Mouse (Mus musculus): ENCODE measurements around the gene Unc5cl. TPM values are rescaled to one million over a fixed set of nuclear protein-coding genes. Genes with fewer than 3 reads are reported as not detected.

Unc5cl gene
- polyA plus RNA-seq, 1 experiment from 2014 or later = 0.33 TPM

DNA sequence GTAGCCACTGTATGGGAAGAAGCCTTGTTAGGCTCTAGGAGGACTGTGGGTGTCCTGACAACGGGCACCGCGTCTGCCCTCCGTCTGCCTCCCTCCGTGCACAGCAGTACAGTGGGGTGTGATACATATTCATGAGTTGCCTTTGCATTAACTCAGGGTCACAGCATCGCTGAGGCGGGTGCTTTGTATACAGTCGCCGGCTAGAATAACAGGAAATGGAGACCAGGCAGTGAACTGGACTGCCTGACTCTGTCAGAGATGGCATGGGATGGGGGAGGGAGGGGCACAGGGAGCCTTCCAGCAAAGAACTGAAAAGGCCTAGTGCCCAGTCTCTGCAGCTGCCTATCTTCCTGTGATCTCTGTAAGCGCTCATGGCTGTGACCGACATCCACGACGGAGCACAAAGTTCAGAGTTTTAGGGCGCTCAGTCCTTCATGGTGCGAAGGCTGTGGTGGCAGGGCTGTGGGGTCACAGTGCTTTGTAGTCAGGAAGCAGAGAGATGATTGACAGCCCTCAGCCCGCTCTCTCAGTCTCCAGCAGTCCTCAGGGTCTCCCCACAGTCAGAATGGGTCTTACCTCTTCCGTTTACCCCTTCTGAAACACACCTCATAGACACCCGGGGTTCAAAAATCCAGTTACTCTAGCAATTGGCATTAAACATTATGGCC lies 58.0 kb downstream of the Unc5cl start:
- Histone ChIP-seq H3K9ac (no peak overlapping the region), H3K4me3 (no peak overlapping the region), H3K36me3 (no peaks in the 10 kb centered on the region), H3K4me2 (no peak overlapping the region), H3K27ac (no peak overlapping the region), H3K4me1 (replicated peaks) (no peaks in the 10 kb centered on the region), H3K27me3 (no peaks in the 10 kb centered on the region), H3K9me3 (replicated peaks) (no peaks in the 10 kb centered on the region)
- 39% methylated on average over 18 of the region's 18 CpGs for WGBS
- peak; percentile 22; the same call in 1 of the 2 replicates for ATAC-seq (replicated peaks; ENCODE audit: insufficient number of reproducible peaks, insufficient read depth, low FRiP score, low read depth)

DNA sequence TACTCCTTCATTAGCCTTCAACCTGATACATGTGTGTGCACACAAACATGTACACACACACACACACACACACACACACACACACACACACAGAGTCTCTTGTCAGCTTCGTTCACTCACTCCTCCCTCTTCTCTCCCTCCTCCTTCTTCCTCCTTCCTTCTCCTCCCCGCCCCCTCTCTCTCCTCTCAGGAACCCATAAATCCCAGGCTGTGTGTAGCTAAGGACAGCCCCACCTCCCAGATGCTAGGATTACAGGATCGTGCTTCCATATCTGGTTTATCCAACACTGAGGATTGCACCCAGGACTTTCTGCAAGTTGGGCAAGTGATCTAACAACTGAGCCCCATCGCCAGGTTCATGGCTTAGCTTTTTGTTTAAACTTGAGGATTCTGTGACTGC lies 59.9 kb downstream of the Unc5cl start:
- no peak overlapping the region for H3K9ac ChIP-seq
- ATAC-seq (replicated peaks; ENCODE audit: insufficient number of reproducible peaks, insufficient read depth, low FRiP score, low read depth) = no peak
- H3K4me1 ChIP-seq (replicated peaks) = no peaks in the 10 kb centered on the region
- H3K27ac ChIP-seq = no peak overlapping the region
- no peaks in the 10 kb centered on the region for H3K9me3 ChIP-seq (replicated peaks)
- no peak overlapping the region for H3K4me2 ChIP-seq
- 45% methylated on average over 4 of the region's 4 CpGs for WGBS
- no peaks in the 10 kb centered on the region for H3K27me3 ChIP-seq
- no peaks in the 10 kb centered on the region for H3K36me3 ChIP-seq
- no peak overlapping the region for H3K4me3 ChIP-seq

DNA sequence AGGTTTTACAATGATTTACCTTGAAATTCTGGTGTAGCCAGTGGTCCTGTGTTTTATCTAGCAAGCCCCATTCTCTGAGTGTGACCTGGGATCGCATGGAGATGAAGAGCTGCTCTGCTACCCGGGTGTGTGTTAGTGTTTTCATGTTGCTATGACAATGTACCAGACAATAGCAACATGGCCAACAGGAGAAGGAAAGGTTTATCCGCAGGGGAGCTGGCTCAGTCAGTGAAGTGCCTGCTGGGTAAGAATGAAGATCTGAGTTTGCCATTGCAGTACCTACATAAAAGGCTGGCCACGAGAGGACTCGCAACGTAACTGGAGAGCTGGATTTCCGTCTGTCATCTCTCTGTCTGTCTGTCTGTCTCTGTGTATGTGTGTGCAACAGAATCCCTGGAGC lies 64.3 kb downstream of the Unc5cl start:
- H3K27ac ChIP-seq = no peak overlapping the region
- 73% methylated on average over 7 of the region's 7 CpGs for WGBS
- H3K36me3 ChIP-seq = no peaks in the 10 kb centered on the region
- no peak overlapping the region for H3K4me2 ChIP-seq
- H3K4me1 ChIP-seq (replicated peaks) = no peaks in the 10 kb centered on the region
- H3K4me3 ChIP-seq = no peak overlapping the region
- no peaks in the 10 kb centered on the region for H3K9me3 ChIP-seq (replicated peaks)
- H3K9ac ChIP-seq = no peak overlapping the region
- no peaks in the 10 kb centered on the region for H3K27me3 ChIP-seq
- ATAC-seq (replicated peaks; ENCODE audit: insufficient number of reproducible peaks, insufficient read depth, low FRiP score, low read depth) = no peak

DNA sequence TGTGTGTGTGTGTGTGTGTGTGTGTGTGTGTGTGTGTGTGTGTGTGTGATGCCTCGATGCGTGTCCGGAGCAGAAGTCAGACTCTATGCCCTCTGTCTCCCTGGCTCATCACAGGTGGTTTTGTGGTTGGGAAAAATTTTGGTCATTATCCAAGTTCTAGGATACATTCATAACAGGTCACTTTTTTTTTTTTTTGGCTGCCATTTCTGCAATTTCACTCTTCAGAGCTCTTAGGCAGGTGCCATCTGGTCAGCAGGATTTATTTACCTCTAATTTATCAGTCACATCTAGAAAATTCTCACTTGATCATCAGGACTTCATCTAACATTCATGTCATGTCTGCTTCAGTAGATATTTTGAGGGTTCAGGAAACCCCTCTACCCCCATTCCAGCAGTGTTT lies 65.7 kb downstream of the Unc5cl start:
- Histone ChIP-seq H3K27me3 (no peaks in the 10 kb centered on the region), H3K27ac (no peak overlapping the region), H3K4me1 (replicated peaks) (no peaks in the 10 kb centered on the region), H3K36me3 (no peaks in the 10 kb centered on the region), H3K4me2 (no peak overlapping the region), H3K9ac (no peak overlapping the region), H3K4me3 (no peak overlapping the region), H3K9me3 (replicated peaks) (no peaks in the 10 kb centered on the region)
- 81% methylated on average over 3 of the region's 3 CpGs for WGBS
- no peak for ATAC-seq (replicated peaks; ENCODE audit: insufficient number of reproducible peaks, insufficient read depth, low FRiP score, low read depth)

DNA sequence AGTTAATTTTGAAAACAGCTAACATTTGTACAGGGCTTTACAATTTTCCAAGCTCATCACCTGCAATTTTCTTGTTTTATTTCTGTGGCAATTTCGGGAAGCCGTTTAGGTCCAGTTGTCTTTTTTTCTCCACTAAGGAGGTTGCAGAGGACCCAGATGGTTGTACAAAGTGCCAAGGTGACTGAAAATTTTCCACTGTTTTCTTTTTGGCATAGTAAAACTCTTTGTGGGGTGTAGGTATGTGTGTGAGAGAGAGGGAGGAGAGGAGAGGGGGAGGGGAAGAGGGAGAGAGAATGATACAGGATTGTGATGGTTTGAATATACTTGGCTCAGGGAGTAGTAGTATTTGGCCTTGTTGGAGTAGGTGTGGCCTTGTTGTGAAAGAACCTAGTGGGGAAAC lies 68.4 kb downstream of the Unc5cl start:
- H3K4me2 ChIP-seq = no peak overlapping the region
- 86% methylated on average over 2 of the region's 2 CpGs for WGBS
- H3K9ac ChIP-seq = no peak overlapping the region
- no peaks in the 10 kb centered on the region for H3K27me3 ChIP-seq
- H3K4me3 ChIP-seq = no peak overlapping the region
- H3K27ac ChIP-seq = no peak overlapping the region
- no peaks in the 10 kb centered on the region for H3K4me1 ChIP-seq (replicated peaks)
- H3K9me3 ChIP-seq (replicated peaks) = no peaks in the 10 kb centered on the region
- H3K36me3 ChIP-seq = no peaks in the 10 kb centered on the region
- no peak for ATAC-seq (replicated peaks; ENCODE audit: insufficient number of reproducible peaks, insufficient read depth, low FRiP score, low read depth)

DNA sequence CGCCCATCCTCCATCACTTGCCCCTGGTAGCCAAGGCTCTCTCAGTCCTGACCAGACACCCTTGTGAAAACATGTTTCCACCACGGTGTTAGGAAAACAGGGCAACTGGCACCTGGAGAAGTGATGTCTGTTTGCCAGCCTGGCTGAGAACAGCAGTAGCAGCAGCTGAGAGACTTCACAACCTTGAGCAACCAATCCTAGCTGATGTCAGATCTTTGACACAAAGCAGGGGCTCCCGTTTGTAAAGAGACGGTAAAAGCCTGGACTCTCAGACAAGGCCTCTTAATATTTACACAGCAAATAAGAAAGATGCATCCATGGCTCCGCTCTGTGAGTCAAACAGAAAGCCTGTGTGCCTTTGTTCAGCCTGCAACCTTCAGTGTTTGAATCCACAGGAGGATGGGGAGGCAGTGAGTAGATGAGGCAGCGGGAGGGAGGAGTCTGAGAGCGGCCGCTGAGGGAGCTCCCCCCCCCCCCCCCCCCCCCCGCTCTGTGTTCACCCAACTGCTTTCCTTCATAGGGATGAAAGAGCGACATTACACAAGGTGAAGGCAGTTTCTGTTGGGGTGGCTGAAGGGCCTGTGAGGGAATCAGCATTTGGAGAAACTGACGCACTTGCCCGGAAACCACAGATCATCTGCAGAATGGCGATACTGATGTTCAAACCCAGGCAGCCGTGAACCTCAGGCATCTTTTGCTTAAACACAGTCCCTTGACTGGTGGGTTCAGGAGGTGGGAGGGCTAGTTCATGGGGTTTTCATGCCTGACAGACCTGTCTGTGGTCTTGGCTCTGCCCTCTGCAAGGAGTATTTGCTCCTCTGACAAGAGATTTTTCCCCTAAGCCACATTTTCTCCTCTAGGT lies 79.4 kb downstream of the Unc5cl start:
- Histone ChIP-seq H3K4me1 (replicated peaks) (no peaks in the 10 kb centered on the region), H3K27me3 (no peaks in the 10 kb centered on the region), H3K4me2 (no peak overlapping the region), H3K27ac (no peak overlapping the region), H3K9me3 (replicated peaks) (no peaks in the 10 kb centered on the region), H3K9ac (no peak overlapping the region), H3K36me3 (no peaks in the 10 kb centered on the region), H3K4me3 (no peak overlapping the region)
- no peak for ATAC-seq (replicated peaks; ENCODE audit: insufficient number of reproducible peaks, insufficient read depth, low FRiP score, low read depth)
- WGBS = 38% methylated on average over 12 of the region's 14 CpGs

DNA sequence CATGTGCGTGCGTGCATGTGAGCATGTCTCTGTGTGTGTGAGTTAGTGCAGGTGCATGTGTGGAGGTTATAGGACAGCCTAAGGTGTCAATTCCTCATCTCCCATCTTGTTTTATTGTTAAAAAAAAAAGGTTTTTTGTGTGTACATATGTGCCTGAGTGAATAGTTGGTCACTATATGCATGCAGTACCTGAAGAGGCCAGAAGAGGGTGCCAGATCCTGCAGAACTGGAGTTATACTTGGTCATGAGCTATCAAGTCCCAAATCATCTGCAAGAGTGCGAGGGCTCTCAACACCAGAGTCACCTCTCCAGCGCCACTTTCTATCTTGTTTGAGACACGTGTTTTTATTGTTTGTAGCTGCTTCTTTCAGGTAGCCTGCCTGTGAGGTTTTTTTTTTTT lies 83.6 kb downstream of the Unc5cl start:
- 76% methylated on average over 5 of the region's 5 CpGs for WGBS
- Histone ChIP-seq H3K27ac (no peak overlapping the region), H3K4me3 (no peak overlapping the region), H3K9ac (no peak overlapping the region), H3K27me3 (no peaks in the 10 kb centered on the region), H3K9me3 (replicated peaks) (no peaks in the 10 kb centered on the region), H3K36me3 (no peaks in the 10 kb centered on the region), H3K4me1 (replicated peaks) (no peaks in the 10 kb centered on the region), H3K4me2 (no peak overlapping the region)
- no peak for ATAC-seq (replicated peaks; ENCODE audit: insufficient number of reproducible peaks, insufficient read depth, low FRiP score, low read depth)

DNA sequence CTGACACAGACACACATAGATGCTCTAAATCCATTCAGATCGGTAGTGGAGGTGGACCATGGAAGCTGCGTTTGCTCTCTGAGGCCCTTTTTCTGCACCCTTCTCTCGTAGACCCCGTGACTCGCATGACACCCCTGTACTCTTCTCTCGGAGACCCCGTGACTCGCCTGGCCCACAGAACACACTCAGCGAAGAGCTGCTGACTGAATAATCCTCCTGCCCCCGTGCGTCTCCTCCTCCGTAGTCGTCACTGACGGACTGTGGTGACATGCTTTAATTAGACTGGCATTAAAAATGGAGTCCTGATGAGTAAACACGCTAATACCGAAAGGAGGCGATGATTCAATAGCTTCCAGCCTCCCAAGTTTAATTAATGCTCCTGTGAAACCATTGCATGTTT lies 84.6 kb downstream of the Unc5cl start:
- no peak for ATAC-seq (replicated peaks; ENCODE audit: insufficient number of reproducible peaks, insufficient read depth, low FRiP score, low read depth)
- H3K27me3 ChIP-seq = no peaks in the 10 kb centered on the region
- H3K27ac ChIP-seq = no peak overlapping the region
- no peaks in the 10 kb centered on the region for H3K4me1 ChIP-seq (replicated peaks)
- no peak overlapping the region for H3K4me3 ChIP-seq
- no peak overlapping the region for H3K4me2 ChIP-seq
- H3K36me3 ChIP-seq = no peaks in the 10 kb centered on the region
- no peaks in the 10 kb centered on the region for H3K9me3 ChIP-seq (replicated peaks)
- no peak overlapping the region for H3K9ac ChIP-seq
- WGBS = 87% methylated on average over 17 of the region's 17 CpGs

DNA sequence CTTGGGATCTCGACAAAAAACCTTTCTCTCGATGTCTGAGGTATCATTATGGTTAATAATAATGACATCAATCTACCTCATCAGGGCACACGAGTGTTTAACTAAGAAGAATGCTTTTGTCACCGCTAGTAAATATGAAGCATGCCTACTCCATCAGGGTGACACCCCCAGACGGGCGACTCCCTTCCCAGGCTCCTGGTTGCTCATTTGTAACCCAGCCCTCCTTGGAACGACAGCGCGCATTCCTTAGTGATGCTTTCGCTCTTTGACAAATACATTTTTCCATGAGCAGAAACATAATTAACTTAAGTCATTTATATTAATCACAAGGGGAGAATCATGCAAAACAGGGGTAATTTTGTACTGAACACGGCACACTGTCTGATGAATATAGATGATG lies 88.0 kb downstream of the Unc5cl start:
- ATAC-seq (replicated peaks; ENCODE audit: insufficient number of reproducible peaks, insufficient read depth, low FRiP score, low read depth) = no peak
- Histone ChIP-seq H3K27ac (no peak overlapping the region), H3K4me1 (replicated peaks) (no peaks in the 10 kb centered on the region), H3K9me3 (replicated peaks) (no peaks in the 10 kb centered on the region), H3K4me2 (no peak overlapping the region), H3K36me3 (no peaks in the 10 kb centered on the region), H3K9ac (no peak overlapping the region), H3K4me3 (no peak overlapping the region), H3K27me3 (no peaks in the 10 kb centered on the region)
- WGBS = 68% methylated on average over 11 of the region's 11 CpGs

DNA sequence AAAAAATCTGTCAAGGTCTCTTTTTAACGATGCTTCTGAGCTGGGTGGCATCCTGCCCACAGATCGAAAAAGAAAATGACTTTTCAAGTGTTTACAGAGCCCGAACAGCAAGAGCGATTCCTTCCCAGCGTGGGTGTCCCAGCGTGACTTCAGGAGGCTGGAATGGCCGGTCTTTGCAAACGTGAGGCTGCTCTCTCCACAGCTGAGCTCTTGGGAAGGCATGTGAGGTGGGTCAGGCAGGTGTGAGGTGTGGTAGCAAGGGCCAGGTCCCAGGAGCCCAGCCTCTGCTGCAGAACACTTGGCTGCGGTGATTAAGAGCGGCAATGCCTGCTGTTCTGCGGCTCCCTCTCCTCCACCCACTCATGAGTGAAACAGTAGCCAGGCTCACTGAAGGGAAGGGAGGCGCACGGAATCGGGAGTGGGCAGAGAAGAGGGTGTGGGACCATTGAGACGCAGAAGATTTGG lies 88.6 kb downstream of the Unc5cl start:
- no peak for ATAC-seq (replicated peaks; ENCODE audit: insufficient number of reproducible peaks, insufficient read depth, low FRiP score, low read depth)
- H3K4me2 ChIP-seq = no peak overlapping the region

DNA sequence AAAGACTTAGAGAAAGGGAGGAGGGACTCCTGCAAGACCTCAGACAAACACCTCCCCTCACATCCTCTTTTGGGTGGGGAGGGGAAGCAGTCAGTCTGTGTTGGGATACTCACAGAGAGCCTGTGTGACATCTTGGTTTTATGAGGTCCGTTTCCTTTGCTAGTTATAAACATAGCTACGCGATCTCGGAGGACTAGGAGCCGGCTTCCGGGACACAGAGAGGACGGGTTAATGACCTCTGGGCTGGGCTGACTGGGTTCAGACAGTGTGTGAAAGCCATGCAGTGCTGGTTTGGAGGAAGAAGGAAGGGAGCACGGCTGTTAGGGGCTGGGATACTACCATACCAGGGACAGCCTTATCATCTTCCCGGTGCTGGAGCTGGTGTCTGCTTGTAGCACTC lies 90.0 kb downstream of the Unc5cl start:
- no peaks in the 10 kb centered on the region for H3K27me3 ChIP-seq
- H3K27ac ChIP-seq = no peak overlapping the region
- no peaks in the 10 kb centered on the region for H3K4me1 ChIP-seq (replicated peaks)
- H3K4me3 ChIP-seq = no peak overlapping the region
- no peak for ATAC-seq (replicated peaks; ENCODE audit: insufficient number of reproducible peaks, insufficient read depth, low FRiP score, low read depth)
- no peak overlapping the region for H3K9ac ChIP-seq
- H3K4me2 ChIP-seq = no peak overlapping the region
- 54% methylated on average over 9 of the region's 9 CpGs for WGBS
- H3K9me3 ChIP-seq (replicated peaks) = no peaks in the 10 kb centered on the region
- no peaks in the 10 kb centered on the region for H3K36me3 ChIP-seq

More for the DNA sequence above, 88.6 kb downstream of the Unc5cl start:
- Histone ChIP-seq H3K4me3 (no peak overlapping the region), H3K9ac (no peak overlapping the region), H3K9me3 (replicated peaks) (no peaks in the 10 kb centered on the region), H3K4me1 (replicated peaks) (no peaks in the 10 kb centered on the region), H3K27ac (no peak overlapping the region), H3K27me3 (no peaks in the 10 kb centered on the region), H3K36me3 (no peaks in the 10 kb centered on the region)
- WGBS = 63% methylated on average over 15 of the region's 15 CpGs
